In genomic region chr7:24405649-24406048, GRCm38 (mm10) we compare ENCODE assay signal across 22 mouse cellular contexts. TPM values are rescaled to one million over a fixed set of nuclear protein-coding genes. Genes with fewer than 3 reads are reported as not detected.
"Had no signal": no experiment of that assay in that cellular context is flagged by ENCODE, and none has a peak within 500 bp of the region (broad histone marks: within the 10 kb centered on the region; RNA-seq: fewer than 3 reads in every experiment).

No protein-coding gene starts in this region.

- H3K4me2 ChIP-seq: limb, embryonic 15.5 days; liver, embryonic 11.5 days; lung, embryonic 14.5 days; midbrain, embryonic 12.5 days; midbrain, embryonic 15.5 days; stomach, embryonic 15.5 days had no signal

- H3K4me3 ChIP-seq: layer of hippocampus, adult 2 months; limb, embryonic 15.5 days; midbrain, embryonic 12.5 days; midbrain, embryonic 15.5 days; myocyte; stomach, embryonic 15.5 days had no signal

- H3K9me3 ChIP-seq: limb, embryonic 15.5 days; midbrain, embryonic 12.5 days; midbrain, embryonic 15.5 days; stomach, embryonic 15.5 days had no signal

- H3K27me3 ChIP-seq: limb, embryonic 15.5 days; midbrain, embryonic 12.5 days; midbrain, embryonic 15.5 days; stomach, embryonic 15.5 days had no signal

- DNase-seq: kidney, postnatal 25 days; layer of hippocampus, adult 9-11 months; liver, postnatal 0 days; lung, embryonic 14.5 days; right cerebral cortex, adult 18-20 months; right cerebral cortex, postnatal 14 days; right cerebral cortex, postnatal 4 days; thymus, postnatal 25 days had no signal

- H3K9ac ChIP-seq: limb, embryonic 15.5 days; liver, embryonic 14.5 days; liver, postnatal 0 days; lung, embryonic 14.5 days; midbrain, embryonic 12.5 days; midbrain, embryonic 15.5 days; stomach, embryonic 15.5 days had no signal

- ATAC-seq: liver, postnatal 0 days; lung, postnatal 0 days had no signal

- H3K27ac ChIP-seq: kidney, postnatal 0 days; layer of hippocampus, adult 2 months; limb, embryonic 15.5 days; liver, embryonic 14.5 days; macrophage; midbrain, embryonic 12.5 days; stomach, embryonic 15.5 days had no signal

- H3K4me1 ChIP-seq: stomach, embryonic 15.5 days had no signal

RNA-seq across cellular contexts. Expression of gene Irgc1, which starts 46.4 kb away (rescaled TPM):
- polyA plus RNA-seq: kidney, embryonic 14.5 days; kidney, postnatal 0 days; limb, embryonic 11.5 days; liver, embryonic 11.5 days; liver, embryonic 14.5 days; lung, embryonic 14.5 days; macrophage; midbrain, embryonic 12.5 days; midbrain, embryonic 15.5 days; neural tube, embryonic 14.5 days; stomach, embryonic 15.5 days had no signal

RNA-seq across cellular contexts. Expression of gene Lypd5, which starts 56.7 kb away (rescaled TPM):
- polyA plus RNA-seq: kidney, embryonic 14.5 days; kidney, postnatal 0 days; limb, embryonic 11.5 days; liver, embryonic 11.5 days; liver, embryonic 14.5 days; lung, embryonic 14.5 days; lung, postnatal 0 days; macrophage; midbrain, embryonic 12.5 days; midbrain, embryonic 15.5 days; myocyte; neural tube, embryonic 14.5 days had no signal
